Mouse (Mus musculus) bone marrow, adult 2 months (tissue): ENCODE results near the gene Rtn3.

ENCODE experiments used
- CTCF ChIP-seq: fragments of 200-500 bp; IDR thresholded peaks from 2 replicates; pipeline ENCODE4 v1.5.1; 2011; ENCODE audit warnings: low read length, control low read depth; ENCODE audit not compliant: control insufficient read depth, insufficient read depth
- POLR2A ChIP-seq: fragments of 200-500 bp; IDR thresholded peaks from 2 replicates; pipeline ENCODE4 v1.6.1; 2011; ENCODE audit warnings: low read depth, mild to moderate bottlenecking, control low read depth, low read length, borderline replicate concordance; ENCODE audit not compliant: control insufficient read depth

- TF ChIP-seq POLR2A: no peak
- TF ChIP-seq CTCF: no peak
Observed at GRCm38 (mm10) chr19:7506321-7506720, 23.2 kb upstream of the Rtn3 start.
